Mouse (Mus musculus): Measurements from ENCODE around the gene Pxdn.

The Pxdn gene

GRCm38 (mm10) chr12:30023491-30023890, 86.1 kb downstream of the Pxdn start:
- DNase-seq (ENCODE audit: low read depth, low spot score), result no peak

GRCm38 (mm10) chr12:30024264-30024825, 86.9 kb downstream of the Pxdn start:
- DNase-seq (ENCODE audit: low read depth, low spot score), result no peak

GRCm38 (mm10) chr12:30027721-30028340, 90.4 kb downstream of the Pxdn start:
- DNase-seq (ENCODE audit: low read depth, low spot score), result no peak

- no peak for DNase-seq (ENCODE audit: low read depth, low spot score)
These were observed 91.7 kb downstream of the Pxdn start for GRCm38 (mm10) chr12:30029111-30029510.

GRCm38 (mm10) chr12:30030571-30030970, 93.2 kb downstream of the Pxdn start:
- no peak for DNase-seq (ENCODE audit: low read depth, low spot score)

GRCm38 (mm10) chr12:30034681-30035080, 97.3 kb downstream of the Pxdn start:
- DNase-seq (ENCODE audit: low read depth, low spot score), result no peak

GRCm38 (mm10) chr12:30035406-30035805, 98.0 kb downstream of the Pxdn start:
- no peak for DNase-seq (ENCODE audit: low read depth, low spot score)

- no peak for DNase-seq (ENCODE audit: low read depth, low spot score)
These were observed 98.6 kb downstream of the Pxdn start for GRCm38 (mm10) chr12:30035841-30036568.

- DNase-seq (ENCODE audit: low read depth, low spot score), result no peak
These were observed 99.2 kb downstream of the Pxdn start for GRCm38 (mm10) chr12:30036569-30037055.

- DNase-seq (ENCODE audit: low read depth, low spot score), result peak; percentile 50
These were observed 102.2 kb downstream of the Pxdn start for GRCm38 (mm10) chr12:30039565-30039964.

GRCm38 (mm10) chr12:30040150-30040549, 102.7 kb downstream of the Pxdn start:
- DNase-seq (ENCODE audit: low read depth, low spot score), result peak; percentile 35

- no peak for DNase-seq (ENCODE audit: low read depth, low spot score)
These were observed 111.4 kb downstream of the Pxdn start for GRCm38 (mm10) chr12:30048848-30049247.

- DNase-seq (ENCODE audit: low read depth, low spot score), result peak; percentile 51
These were observed 112.4 kb downstream of the Pxdn start for GRCm38 (mm10) chr12:30049818-30050217.

- no peak for DNase-seq (ENCODE audit: low read depth, low spot score)
These were observed 112.8 kb downstream of the Pxdn start for GRCm38 (mm10) chr12:30050235-30050634.

- DNase-seq (ENCODE audit: low read depth, low spot score), result no peak
These were observed 117.5 kb downstream of the Pxdn start for GRCm38 (mm10) chr12:30054761-30055540.

- DNase-seq (ENCODE audit: low read depth, low spot score), result no peak
These were observed 120.6 kb downstream of the Pxdn start for GRCm38 (mm10) chr12:30058044-30058443.

GRCm38 (mm10) chr12:30061503-30062117, 124.2 kb downstream of the Pxdn start:
- DNase-seq (ENCODE audit: low read depth, low spot score), result no peak

GRCm38 (mm10) chr12:30062118-30062505, 124.7 kb downstream of the Pxdn start:
- no peak for DNase-seq (ENCODE audit: low read depth, low spot score)
